Comparison of ENCODE assay signal across 24 mouse cellular contexts in genomic region chr11:25421486-25421885, GRCm38 (mm10).
"Had no signal": no experiment of that assay in that cellular context is flagged by ENCODE, and none has a peak within 500 bp of the region (broad histone marks: within the 10 kb centered on the region; RNA-seq: fewer than 3 reads in every experiment).

No protein-coding gene starts in this region.

- H3K9me3 ChIP-seq: heart, embryonic 13.5 days; heart, embryonic 15.5 days; hindbrain, embryonic 13.5 days; hindbrain, embryonic 15.5 days; kidney, embryonic 15.5 days; limb, embryonic 12.5 days; liver, embryonic 12.5 days had no signal

- DNase-seq: gastrocnemius, postnatal 14 days; gastrocnemius, postnatal 36 days; heart, adult 11 months; heart, adult 2 months; heart, postnatal 14 days; heart, postnatal 36 days; kidney, adult 11 months; kidney, adult 2 months; kidney, adult 9 months; kidney, postnatal 25 days; kidney, postnatal 4 days; left cerebral cortex, postnatal 4 days had no signal

- ATAC-seq: hindbrain, postnatal 0 days; liver, embryonic 12.5 days had no signal

- H3K27me3 ChIP-seq: heart, embryonic 13.5 days; heart, embryonic 15.5 days; hindbrain, embryonic 13.5 days; hindbrain, embryonic 15.5 days; kidney, embryonic 15.5 days; limb, embryonic 12.5 days; liver, embryonic 12.5 days had no signal

- H3K4me3 ChIP-seq: heart, adult 2 months; heart, embryonic 13.5 days; heart, embryonic 15.5 days; hindbrain, embryonic 13.5 days; hindbrain, embryonic 15.5 days; kidney, embryonic 15.5 days; layer of hippocampus, adult 2 months; limb, embryonic 12.5 days; liver, embryonic 12.5 days had no signal

- H3K9ac ChIP-seq: heart, embryonic 13.5 days; heart, embryonic 15.5 days; hindbrain, embryonic 13.5 days; hindbrain, embryonic 15.5 days; kidney, embryonic 15.5 days; limb, embryonic 12.5 days; liver, embryonic 12.5 days; liver, embryonic 14.5 days had no signal

- H3K4me2 ChIP-seq: heart, embryonic 11.5 days; heart, embryonic 13.5 days; heart, embryonic 15.5 days; hindbrain, embryonic 13.5 days; hindbrain, embryonic 15.5 days; kidney, embryonic 15.5 days; limb, embryonic 12.5 days; liver, embryonic 12.5 days had no signal

- H3K27ac ChIP-seq: heart, adult 2 months; heart, embryonic 13.5 days; heart, embryonic 15.5 days; hindbrain, embryonic 13.5 days; hindbrain, embryonic 15.5 days; hindbrain, postnatal 0 days; kidney, embryonic 15.5 days; kidney, postnatal 0 days; layer of hippocampus, adult 2 months; limb, embryonic 12.5 days; liver, embryonic 12.5 days; liver, embryonic 14.5 days had no signal

- H3K4me1 ChIP-seq: heart, embryonic 13.5 days; heart, embryonic 15.5 days; hindbrain, embryonic 13.5 days; hindbrain, embryonic 15.5 days; kidney, embryonic 15.5 days; liver, embryonic 12.5 days had no signal

- H3K36me3 ChIP-seq: heart, embryonic 13.5 days; heart, embryonic 15.5 days; hindbrain, embryonic 13.5 days; hindbrain, embryonic 15.5 days; kidney, embryonic 15.5 days; limb, embryonic 12.5 days; liver, embryonic 12.5 days had no signal
